Mouse (Mus musculus) kidney, postnatal 0 days (tissue): ENCODE measurements around the gene Vmn1r90. TPM values are rescaled to one million over a fixed set of nuclear protein-coding genes. Genes with fewer than 3 reads are reported as not detected.
"Not testable (repeated sequence)": the region's sequence is repeated elsewhere in the genome, so short reads cannot be mapped to it uniquely, and the experiment has no call there.

Source experiments
- ATAC-seq: fragments of 200-750 bp; cut with Nextera tagmentation; replicated peaks from 2 replicates; pipeline ENCODE4 v1.8.0; 2017; ENCODE audit warnings: low read depth, moderate number of reproducible peaks, moderate TSS enrichment, moderate library complexity; ENCODE audit not compliant: low FRiP score
- DNase-seq: peaks from one replicate; pipeline ENCODE4 v3.0.0-alpha.2; 2016; ENCODE audit warnings: low spot score
- H3K27ac ChIP-seq: fragments of 300-500 bp; sonication (generic); 2 replicates; pipeline ENCODE4 v1.5.1; 2014; ENCODE audit warnings: mild to moderate bottlenecking
- H3K27me3 ChIP-seq: fragments of 300-500 bp; sonication (generic); 2 replicates; pipeline ENCODE4 v1.6.1; 2014; ENCODE audit warnings: low read length, mixed read lengths; ENCODE audit not compliant: insufficient read depth
- H3K36me3 ChIP-seq: fragments of 300-500 bp; sonication (generic); 2 replicates; pipeline ENCODE4 v1.6.1; 2014; ENCODE audit warnings: low read length, mixed read lengths; ENCODE audit not compliant: insufficient read depth
- H3K4me1 ChIP-seq: fragments of 300-500 bp; sonication (generic); replicated peaks from 2 replicates; pipeline ENCODE4 v1.6.1; 2014; ENCODE audit warnings: antibody characterized with exemption, low read length, mixed read lengths; ENCODE audit not compliant: insufficient read depth
- H3K4me2 ChIP-seq: fragments of 300-500 bp; sonication (generic); 2 replicates; pipeline ENCODE4 v1.6.1; 2014; ENCODE audit warnings: mild to moderate bottlenecking, low read length, moderate library complexity, mixed read lengths
- H3K4me3 ChIP-seq: fragments of 300-500 bp; sonication (generic); replicated peaks from 2 replicates; pipeline ENCODE4 v1.5.1; 2014; ENCODE audit warnings: low read depth, low read length
- H3K9ac ChIP-seq: fragments of 300-500 bp; sonication (generic); 2 replicates; pipeline ENCODE4 v1.6.1; 2014; ENCODE audit warnings: low read depth, low read length
- H3K9me3 ChIP-seq: fragments of 300-500 bp; sonication (generic); replicated peaks from 2 replicates; pipeline ENCODE4 v1.6.1; 2016; ENCODE audit warnings: low read length, inconsistent platforms, mixed read lengths
- CTCF ChIP-seq: IDR thresholded peaks from 2 replicates; pipeline ENCODE4 v1.5.1; 2016; ENCODE audit warnings: antibody characterized with exemption, low read depth, mild to moderate bottlenecking, moderate library complexity
- WGBS: fragments of 180-500 bp; shearing (Covaris S2); extraction: QIAGEN DNeasy Blood & Tissue Kit; methylation state at CpG from one replicate; pipeline ENCODE4 v1.1.7; 2014; 5-methylcytosine and 5-hydroxymethylcytosine counted together
- polyA plus RNA-seq: library from polyadenylated mRNA; unstranded; fragments of >200 nt; fragmentation: Nextera tagmentation; extraction: Ambion mirVana; gene quantifications from 2 replicates; pipeline ENCODE4 v1.2.1, GENCODE M21; 2015

Gene Vmn1r90
- polyA plus RNA-seq: 0.08 and 0.09 TPM in 2 replicates

DNA sequence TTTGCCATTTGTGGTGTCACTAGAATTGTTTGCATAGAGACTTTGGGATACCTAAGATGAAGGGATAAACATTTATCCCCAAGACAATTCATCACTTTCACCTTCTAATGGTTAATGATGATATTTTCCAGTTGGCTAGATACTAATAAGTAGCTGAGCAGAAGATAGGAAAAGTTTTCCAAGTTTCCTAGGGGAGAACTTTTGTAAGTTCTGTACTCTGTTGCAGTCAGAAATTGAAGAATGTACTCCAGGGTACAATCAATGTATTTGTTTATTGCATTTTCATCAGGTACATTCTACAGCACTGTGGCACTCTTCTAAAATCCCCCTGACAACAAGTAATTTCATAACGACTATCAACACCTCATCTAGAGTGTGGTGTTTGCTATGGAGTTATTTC, at the start of gene Vmn1r90:
Vmn1r90 (minus strand) TSS at position 101 of the 400 bp plus-strand sequence.
- no peak within 1 kb of the TSS for H3K4me2 ChIP-seq
- DNase-seq: no peak
- ATAC-seq: no peak
- no peak within 1 kb of the TSS for H3K9ac ChIP-seq
- no peak within 1 kb of the TSS for H3K27ac ChIP-seq
- no peaks in the 10 kb centered on the region for H3K4me1 ChIP-seq
- no peaks in the 10 kb centered on the region for H3K27me3 ChIP-seq
- H3K36me3 ChIP-seq: no peaks in the 10 kb centered on the region
- no peaks in the 10 kb centered on the region for H3K9me3 ChIP-seq
- H3K4me3 ChIP-seq: no peak within 1 kb of the TSS
- 59% methylated on average over 1 of the region's 1 CpGs for WGBS
- no peak for TF ChIP-seq CTCF

DNA sequence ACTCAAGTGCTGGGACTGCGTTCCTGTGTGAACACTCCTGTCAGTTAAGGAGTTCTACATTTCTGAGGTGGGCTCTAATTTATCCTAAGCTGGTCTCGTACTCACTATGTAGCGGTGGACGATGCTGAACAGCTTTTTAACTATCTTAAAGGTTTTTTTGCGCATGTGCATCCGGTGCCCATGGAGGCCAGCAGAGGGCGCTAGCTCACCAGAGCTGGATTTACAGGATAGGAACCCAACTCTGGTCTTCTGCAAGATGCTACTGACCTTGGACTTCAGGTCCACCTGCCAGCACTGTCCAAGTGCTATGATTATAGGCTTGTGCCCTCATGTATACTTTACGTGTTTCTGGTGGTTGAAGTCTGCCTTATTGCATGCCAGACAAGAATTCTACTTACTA, 29.7 kb upstream of the Vmn1r90 start:
- H3K9ac ChIP-seq, H3K4me1 ChIP-seq, H3K36me3 ChIP-seq, H3K4me2 ChIP-seq, H3K27ac ChIP-seq, H3K4me3 ChIP-seq, H3K9me3 ChIP-seq, ATAC-seq, H3K27me3 ChIP-seq: not testable (repeated sequence)
- 60% methylated on average over 8 of the region's 8 CpGs for WGBS
- peak; percentile 54 for TF ChIP-seq CTCF
- peak; percentile 0 for DNase-seq

DNA sequence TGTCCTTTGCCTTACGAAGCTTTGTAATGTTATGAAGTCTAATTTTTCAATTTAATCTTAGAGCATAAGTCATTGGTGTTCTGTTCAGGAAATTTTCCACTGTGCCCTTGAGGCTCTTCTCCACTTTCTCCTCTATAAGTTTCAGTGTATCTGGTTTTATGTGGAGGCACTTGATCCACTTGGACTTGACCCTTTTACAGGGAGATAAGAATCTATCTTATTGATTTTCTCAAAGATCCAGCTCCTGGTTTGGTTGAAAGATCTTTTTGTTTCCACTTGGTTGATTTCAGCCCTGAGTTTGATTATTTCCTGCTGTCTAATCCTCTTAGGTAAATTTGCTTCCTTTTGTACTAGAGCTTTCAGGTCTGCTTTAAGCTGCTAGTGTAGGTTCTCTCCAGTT, 11.0 kb downstream of the Vmn1r90 start:
- H3K27ac ChIP-seq: no peak overlapping the region
- H3K36me3 ChIP-seq: no peaks in the 10 kb centered on the region
- H3K4me2 ChIP-seq: no peak overlapping the region
- no peak overlapping the region for H3K4me3 ChIP-seq
- no peaks in the 10 kb centered on the region for H3K27me3 ChIP-seq
- 86% methylated on average over 1 of the region's 1 CpGs for WGBS
- DNase-seq: no peak
- H3K9ac ChIP-seq: no peak overlapping the region
- no peaks in the 10 kb centered on the region for H3K4me1 ChIP-seq
- ATAC-seq: no peak
- H3K9me3 ChIP-seq: no peaks in the 10 kb centered on the region
- TF ChIP-seq CTCF: no peak

DNA sequence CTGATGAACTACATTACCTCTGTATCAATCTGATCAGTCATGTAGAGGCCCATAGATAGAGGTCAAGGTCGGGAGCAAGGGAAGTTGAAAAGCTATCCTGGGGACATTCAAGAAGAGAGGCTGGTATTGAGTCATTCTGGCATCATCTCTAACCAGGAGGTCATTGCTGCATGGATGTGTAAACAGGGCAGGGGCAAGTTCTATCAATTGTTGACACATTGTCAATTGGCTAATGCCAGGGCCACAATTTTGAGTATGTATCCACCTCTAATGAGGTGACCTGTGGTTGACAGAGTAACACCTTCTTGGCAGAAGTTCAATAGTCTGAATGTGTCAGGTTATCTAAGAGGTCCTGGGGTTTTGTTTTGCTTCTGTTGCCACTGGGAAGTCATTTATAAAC, 38.0 kb downstream of the Vmn1r90 start:
- no peak overlapping the region for H3K9ac ChIP-seq
- no peaks in the 10 kb centered on the region for H3K27me3 ChIP-seq
- no peak for TF ChIP-seq CTCF
- H3K4me1 ChIP-seq: no peaks in the 10 kb centered on the region
- DNase-seq (no peak), ATAC-seq (no peak)
- H3K27ac ChIP-seq: no peak overlapping the region
- no peaks in the 10 kb centered on the region for H3K36me3 ChIP-seq
- no peak overlapping the region for H3K4me3 ChIP-seq
- H3K4me2 ChIP-seq: no peak overlapping the region
- WGBS: 65% methylated on average over 1 of the region's 1 CpGs
- H3K9me3 ChIP-seq: peaks cover 9% of the 10 kb centered on the region; the same call in 1 of the 2 replicates

DNA sequence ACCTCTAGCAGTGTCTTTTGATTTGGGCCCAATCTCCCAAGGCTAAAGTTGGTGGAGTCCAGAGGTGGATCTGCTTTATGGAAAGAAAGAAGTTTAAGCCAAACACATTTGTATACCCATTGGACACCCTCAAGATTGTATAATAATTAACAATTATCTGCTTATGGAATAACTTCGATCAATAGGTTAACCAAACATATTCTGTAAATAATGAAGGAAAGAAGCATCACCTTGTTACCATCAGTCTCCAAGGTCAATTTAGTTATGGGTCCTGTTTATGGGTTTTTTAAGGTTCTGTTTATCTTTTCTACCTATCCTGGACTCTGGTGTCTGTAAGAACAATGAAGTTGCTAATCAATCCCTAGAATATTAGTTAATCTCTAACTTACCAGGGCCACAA, 40.7 kb downstream of the Vmn1r90 start:
- Histone ChIP-seq H3K4me2 (no peak overlapping the region), H3K4me3 (no peak overlapping the region), H3K27ac (no peak overlapping the region), H3K27me3 (no peaks in the 10 kb centered on the region), H3K36me3 (no peaks in the 10 kb centered on the region), H3K9me3 (peaks cover 9% of the 10 kb centered on the region; the same call in 1 of the 2 replicates), H3K4me1 (no peaks in the 10 kb centered on the region), H3K9ac (no peak overlapping the region)
- DNase-seq (no peak), ATAC-seq (no peak)
- WGBS: 74% methylated on average over 1 of the region's 1 CpGs
- no peak for TF ChIP-seq CTCF

DNA sequence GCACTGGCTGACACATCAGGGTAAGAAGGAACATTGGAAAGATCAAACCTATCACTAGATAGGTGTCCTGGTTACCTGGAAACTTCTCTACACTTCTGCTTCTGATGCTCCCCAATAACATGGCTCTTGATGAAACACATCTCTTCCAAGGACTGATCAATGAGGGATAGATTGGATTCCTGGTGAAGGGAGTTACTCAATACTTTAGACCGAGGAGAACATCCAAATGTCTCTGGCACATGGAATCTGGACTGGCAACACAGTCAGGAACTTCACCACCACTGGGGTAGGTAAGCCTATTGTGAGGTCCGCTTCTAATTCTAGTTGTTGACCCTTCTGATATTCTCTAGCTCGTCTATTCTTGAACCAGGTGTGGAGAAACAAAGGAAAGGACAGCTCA, 45.0 kb downstream of the Vmn1r90 start:
- H3K9ac ChIP-seq: no peak overlapping the region
- H3K9me3 ChIP-seq: no peaks in the 10 kb centered on the region
- H3K36me3 ChIP-seq: no peaks in the 10 kb centered on the region
- TF ChIP-seq CTCF: no peak
- DNase-seq: no peak
- no peak overlapping the region for H3K4me2 ChIP-seq
- whole genome bisulfite sequencing: 63% methylated on average over 3 of the region's 3 CpGs
- H3K4me3 ChIP-seq: no peak overlapping the region
- no peaks in the 10 kb centered on the region for H3K27me3 ChIP-seq
- H3K4me1 ChIP-seq: no peaks in the 10 kb centered on the region
- ATAC-seq: no peak
- no peak overlapping the region for H3K27ac ChIP-seq

Other genes starting within 250 kb of the Vmn1r90 start
- not detected in 2 replicates for gene Obox8, start 229.9 kb downstream of the Vmn1r90 start, polyA plus RNA-seq
- not detected in 2 replicates for gene Sult2a8, start 116.7 kb downstream of the Vmn1r90 start, polyA plus RNA-seq
- gene Sult2a7, start 69.3 kb downstream of the Vmn1r90 start, polyA plus RNA-seq: not detected in 2 replicates
- not detected in 2 replicates for gene Obox7, start 96.0 kb upstream of the Vmn1r90 start, polyA plus RNA-seq